Mouse (Mus musculus) small intestine, adult 2 months (tissue): Measurements from ENCODE around the gene Psmb6.

Experiments used
- CTCF ChIP-seq: fragments of 200-500 bp; IDR thresholded peaks from 2 replicates; pipeline ENCODE4 v1.5.1; 2012; ENCODE audit warnings: low read depth, mild to moderate bottlenecking, control low read depth, inconsistent platforms, low read length, moderate library complexity, mixed read lengths; ENCODE audit not compliant: insufficient replicate concordance, insufficient read length; ENCODE audit errors: extremely low read depth
- POLR2A ChIP-seq: fragments of 200-500 bp; IDR thresholded peaks from 2 replicates; pipeline ENCODE4 v1.6.1; 2012; ENCODE audit warnings: low read depth, mild to moderate bottlenecking, control low read depth, inconsistent platforms, low read length, moderate library complexity

- TF ChIP-seq POLR2A (no peak), CTCF (no peak)
Measured at GRCm38 (mm10) chr11:70500476-70500812, 24.7 kb upstream of the Psmb6 start.
